Mouse (Mus musculus): ENCODE measurements at regions not wholly inside any gene's neighbourhood (a gene's known extent, or its start where the extent isn't known, plus 50 kb on each side); places are given as distances from the start of the nearest gene placed in this dataset.
A peak's percentile ranks its signal among the peaks of the same experiment; 100 is the strongest.

DNA sequence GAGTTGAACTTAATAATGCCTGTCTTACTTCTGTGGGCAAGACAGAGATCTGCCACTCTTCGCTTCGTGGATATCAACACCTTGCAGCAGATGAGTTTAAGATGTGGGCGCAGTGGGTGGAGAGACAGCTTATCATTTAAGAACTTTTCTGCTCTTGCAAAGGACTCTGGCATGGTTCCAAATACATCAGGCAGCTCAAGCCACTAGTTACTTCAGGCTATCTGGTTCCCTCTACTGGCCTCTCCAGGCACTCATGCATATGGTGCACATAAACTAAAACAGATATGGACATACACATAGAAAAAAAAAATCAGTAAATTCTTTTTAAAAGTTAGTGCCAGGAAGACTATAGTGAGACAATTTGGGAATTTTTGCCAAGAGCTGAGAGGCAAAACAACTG is 560.5 kb upstream of the Sall1 start:
- peak; percentile 26 for TF ChIP-seq CTCF (IDR thresholded peaks at IDR 0.05)
- ChIA-PET POLR2A (no interaction called here), CTCF (no interaction called here)
- in situ Hi-C loops (cut with MboI; ENCODE audit: low pct_unique_long_range_greater_than_20kb) = no loop called here
- ATAC-seq (no peak), DNase-seq (ENCODE audit: low read depth, low spot score) (no peak)
- H3K27me3 ChIP-seq = peaks cover 7% of the 10 kb centered on the region

DNA sequence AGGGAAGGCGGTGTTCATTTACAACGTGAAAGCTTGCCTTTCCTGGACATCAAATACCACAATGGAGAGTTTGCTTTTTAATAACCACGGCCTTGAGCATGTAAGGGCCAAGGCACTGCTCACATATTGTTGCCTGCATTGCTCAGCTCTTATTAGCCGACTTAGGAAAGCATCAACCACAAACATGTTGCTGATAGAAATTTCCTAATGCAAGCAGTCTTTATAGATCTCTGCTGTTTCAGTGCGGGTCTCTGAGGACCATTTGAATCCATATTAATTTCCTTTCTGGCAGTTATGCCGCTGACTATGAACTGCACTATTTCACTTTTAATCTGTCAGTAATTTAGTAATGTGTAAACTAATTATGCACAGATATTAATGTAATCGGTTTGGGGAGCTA is 552.4 kb upstream of the Sall1 start:
- ATAC-seq (no peak), DNase-seq (ENCODE audit: low read depth, low spot score) (no peak)
- ChIA-PET POLR2A (no interaction called here), CTCF (interaction anchor here (0.9 kb wide), 1 partner anchor 54 kb away, joined by 3 read pairs; no protein-coding TSS in a partner anchor)
- in situ Hi-C loops (cut with MboI; ENCODE audit: low pct_unique_long_range_greater_than_20kb) = no loop called here
- H3K27me3 ChIP-seq = peaks cover 15% of the 10 kb centered on the region
- TF ChIP-seq CTCF (IDR thresholded peaks at IDR 0.05) = no peak

DNA sequence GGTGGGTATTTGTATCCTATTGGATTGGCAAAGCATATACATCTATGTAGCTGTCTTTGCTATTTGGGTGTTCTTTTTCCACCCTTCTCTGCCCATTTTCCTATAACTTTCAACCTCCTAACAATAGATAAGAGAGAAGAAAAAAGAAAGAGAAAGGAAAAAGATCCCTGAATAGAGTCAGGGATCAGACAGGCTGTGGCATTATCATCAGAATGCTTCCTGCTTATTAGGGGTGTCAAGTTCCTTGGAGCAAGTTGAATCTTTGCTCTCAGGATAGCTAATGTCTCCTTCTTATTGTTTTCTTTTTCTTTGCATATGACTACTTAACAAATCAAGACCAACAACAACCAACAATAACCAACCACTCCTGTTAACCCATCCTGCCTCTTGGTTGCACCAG is 539.1 kb upstream of the Sall1 start:
- ATAC-seq (no peak), DNase-seq (ENCODE audit: low read depth, low spot score) (no peak)
- ChIA-PET CTCF (no interaction called here), POLR2A (no interaction called here)
- in situ Hi-C loops (cut with MboI; ENCODE audit: low pct_unique_long_range_greater_than_20kb) = no loop called here
- no peak for TF ChIP-seq CTCF (IDR thresholded peaks at IDR 0.05)
- peaks cover 44% of the 10 kb centered on the region for H3K27me3 ChIP-seq

DNA sequence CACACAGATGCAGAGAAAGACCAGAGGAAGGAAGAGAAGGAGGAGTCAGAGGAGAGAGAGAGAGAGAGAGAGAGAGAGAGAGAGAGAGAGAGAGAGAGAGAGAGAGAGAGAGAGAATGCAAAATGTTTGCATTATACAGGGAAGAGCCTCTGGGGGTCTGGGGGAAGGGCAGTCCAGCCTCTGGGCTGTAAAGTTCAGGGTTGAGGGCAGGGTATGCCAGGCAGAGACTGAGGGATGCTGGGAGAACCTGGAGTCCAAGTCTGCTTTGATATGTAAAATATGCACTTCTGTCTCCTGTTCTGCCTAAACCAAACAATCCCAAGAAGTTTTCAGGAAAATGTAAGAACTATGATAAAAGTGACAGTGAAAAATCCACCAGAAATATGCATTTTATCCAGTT is 538.6 kb upstream of the Sall1 start:
- in situ Hi-C loops (cut with MboI; ENCODE audit: low pct_unique_long_range_greater_than_20kb) = no loop called here
- ChIA-PET POLR2A (no interaction called here), CTCF (interaction anchor here (1.5 kb wide), 1 partner anchor 11 kb away, joined by 4 read pairs; no protein-coding TSS in a partner anchor)

DNA sequence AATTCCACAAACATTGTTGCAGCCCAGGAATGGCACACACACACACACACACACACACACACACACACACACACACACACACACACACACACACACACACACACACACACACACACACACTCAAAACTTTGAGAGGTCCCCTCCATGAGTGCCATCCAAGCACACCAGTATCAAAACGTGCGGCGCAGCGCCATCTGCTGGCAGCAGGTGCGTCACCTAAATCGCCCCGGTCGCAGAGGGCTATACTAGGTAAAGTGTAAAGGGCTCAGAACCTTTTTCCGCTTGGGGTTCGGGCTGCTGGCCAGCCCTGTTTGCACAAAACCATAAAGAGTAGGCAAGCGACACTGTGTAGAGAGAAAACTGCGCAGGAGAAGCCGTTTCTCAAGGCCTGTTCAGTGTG is 527.9 kb upstream of the Sall1 start:
- H3K27me3 ChIP-seq = peaks cover 25% of the 10 kb centered on the region
- in situ Hi-C loops (cut with MboI; ENCODE audit: low pct_unique_long_range_greater_than_20kb) = loop anchor here (10.0 kb wide), 2 partner anchors 213 to 627 kb away; no protein-coding TSS in a partner anchor
- POLR2A ChIA-PET = interaction anchor here (0.6 to 0.7 kb wide), 2 partner anchors 349 to 791 kb away, joined by 3 read pairs; no protein-coding TSS in a partner anchor
- peak; percentile 94 for TF ChIP-seq CTCF (IDR thresholded peaks at IDR 0.05)
- peak; percentile 9 for DNase-seq (ENCODE audit: low read depth, low spot score)
- ATAC-seq = peak; percentile 81
- CTCF ChIA-PET = interaction anchor here (0.7 to 1.0 kb wide), 4 partner anchors 9 to 627 kb away, joined by 3 to 4 read pairs (median 4); no protein-coding TSS in a partner anchor

More for the DNA sequence above, 538.6 kb upstream of the Sall1 start:
- peaks cover 46% of the 10 kb centered on the region for H3K27me3 ChIP-seq
- ATAC-seq (no peak), DNase-seq (ENCODE audit: low read depth, low spot score) (no peak)
- no peak for TF ChIP-seq CTCF (IDR thresholded peaks at IDR 0.05)

DNA sequence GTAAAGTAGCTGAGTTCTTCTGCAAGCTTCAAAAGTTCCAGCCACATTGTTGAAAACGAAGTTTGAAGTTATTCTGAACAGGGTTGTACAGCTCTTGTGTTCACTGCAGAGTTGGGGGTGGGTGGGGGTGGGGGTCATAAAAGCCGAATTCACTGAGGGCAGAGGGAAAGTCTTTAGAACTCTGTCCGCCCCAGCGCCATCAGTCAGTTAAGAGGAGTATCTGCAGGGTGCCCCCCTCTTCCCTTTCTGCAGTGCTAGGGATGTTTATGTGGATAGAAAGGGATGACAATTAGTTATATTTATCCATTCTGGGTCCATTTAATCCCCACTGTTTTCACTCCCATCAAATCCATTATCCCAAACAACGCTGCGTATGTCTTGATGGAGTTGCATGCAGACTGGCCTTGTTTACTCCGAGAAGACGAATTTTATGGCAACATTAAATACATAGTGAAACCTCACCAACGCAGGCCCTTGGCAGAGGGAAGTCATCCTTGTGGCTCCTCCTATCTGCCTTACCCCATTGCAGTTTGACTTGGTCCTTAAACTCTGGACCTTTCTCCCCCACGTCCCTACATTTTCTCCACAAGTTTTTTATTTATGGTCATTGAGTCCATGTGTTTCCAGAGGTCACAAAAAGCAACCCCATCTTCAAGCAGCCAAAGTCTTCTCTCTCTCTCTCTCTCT is 526.8 kb upstream of the Sall1 start:
- TF ChIP-seq CTCF (IDR thresholded peaks at IDR 0.05) = no peak
- in situ Hi-C loops (cut with MboI; ENCODE audit: low pct_unique_long_range_greater_than_20kb) = loop anchor here (10.0 kb wide), 2 partner anchors 214 to 626 kb away; no protein-coding TSS in a partner anchor

DNA sequence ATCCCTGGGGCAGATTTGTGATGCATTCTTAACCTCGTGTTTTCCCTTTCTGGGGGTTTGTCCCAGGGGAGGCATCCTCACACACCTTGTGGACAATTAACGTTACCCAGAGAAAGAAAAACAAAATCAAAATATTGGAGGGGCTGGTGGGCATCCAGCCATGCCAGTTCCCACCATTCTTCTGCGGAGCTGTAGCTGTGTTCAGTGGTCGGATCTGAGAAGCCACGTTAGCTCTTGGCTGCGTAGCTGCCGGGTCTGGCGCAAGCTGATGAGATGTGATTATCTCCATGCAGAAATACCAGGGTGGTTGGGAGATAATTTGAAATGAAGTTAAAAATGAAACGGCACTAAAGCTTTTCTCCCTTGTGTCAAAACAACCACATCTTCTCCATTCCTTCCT is 525.4 kb upstream of the Sall1 start:
- POLR2A ChIA-PET = interaction anchor here (0.7 to 0.9 kb wide), 2 partner anchors 16 to 531 kb away, joined by 3 to 6 read pairs; no protein-coding TSS in a partner anchor
- CTCF ChIA-PET = interaction anchor here (1.2 to 2.6 kb wide), 3 partner anchors 8 to 530 kb away, joined by 4 to 10 read pairs (median 4); no protein-coding TSS in a partner anchor
- peaks cover 30% of the 10 kb centered on the region for H3K27me3 ChIP-seq
- ATAC-seq (no peak), DNase-seq (ENCODE audit: low read depth, low spot score) (no peak)
- in situ Hi-C loops (cut with MboI; ENCODE audit: low pct_unique_long_range_greater_than_20kb) = loop anchor here (5.0 kb wide), 1 partner anchor 532 kb away; no protein-coding TSS in a partner anchor
- no peak for TF ChIP-seq CTCF (IDR thresholded peaks at IDR 0.05)

More for the DNA sequence above, 526.8 kb upstream of the Sall1 start:
- ChIA-PET CTCF (interaction anchor here (1.4 to 2.6 kb wide), 2 partner anchors 9 to 532 kb away, joined by 4 to 10 read pairs; no protein-coding TSS in a partner anchor), POLR2A (interaction anchor here (0.7 kb wide), 1 partner anchor 348 kb away, joined by 3 read pairs; no protein-coding TSS in a partner anchor)
- H3K27me3 ChIP-seq = peaks cover 23% of the 10 kb centered on the region
- ATAC-seq = no peak
- no peak for DNase-seq (ENCODE audit: low read depth, low spot score)

DNA sequence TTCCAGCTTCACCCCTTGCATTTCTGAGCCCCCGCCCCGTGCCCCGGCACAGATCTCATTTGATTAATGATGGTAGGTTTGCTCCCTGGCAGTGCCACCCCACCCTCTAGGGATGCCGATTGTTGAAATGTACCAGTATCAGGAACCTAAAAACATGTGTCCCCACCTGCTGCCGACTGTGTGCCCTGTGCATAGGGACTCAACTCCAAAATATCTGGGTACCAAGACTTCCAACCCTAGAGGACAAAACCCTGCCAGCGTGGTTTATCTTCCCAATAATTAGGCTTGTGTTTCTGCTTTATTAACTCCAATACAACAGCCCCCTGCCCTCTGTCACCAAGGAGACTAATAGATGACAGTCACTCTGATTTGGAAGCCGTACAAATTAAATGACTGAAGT is 524.7 kb upstream of the Sall1 start:
- in situ Hi-C loops (cut with MboI; ENCODE audit: low pct_unique_long_range_greater_than_20kb) = loop anchor here (5.0 kb wide), 1 partner anchor 531 kb away; no protein-coding TSS in a partner anchor
- ChIA-PET CTCF (no interaction called here), POLR2A (interaction anchor here (0.9 kb wide), 1 partner anchor 530 kb away, joined by 6 read pairs; no protein-coding TSS in a partner anchor)
- ATAC-seq = no peak
- no peak for TF ChIP-seq CTCF (IDR thresholded peaks at IDR 0.05)
- no peak for DNase-seq (ENCODE audit: low read depth, low spot score)
- peaks cover 37% of the 10 kb centered on the region for H3K27me3 ChIP-seq

DNA sequence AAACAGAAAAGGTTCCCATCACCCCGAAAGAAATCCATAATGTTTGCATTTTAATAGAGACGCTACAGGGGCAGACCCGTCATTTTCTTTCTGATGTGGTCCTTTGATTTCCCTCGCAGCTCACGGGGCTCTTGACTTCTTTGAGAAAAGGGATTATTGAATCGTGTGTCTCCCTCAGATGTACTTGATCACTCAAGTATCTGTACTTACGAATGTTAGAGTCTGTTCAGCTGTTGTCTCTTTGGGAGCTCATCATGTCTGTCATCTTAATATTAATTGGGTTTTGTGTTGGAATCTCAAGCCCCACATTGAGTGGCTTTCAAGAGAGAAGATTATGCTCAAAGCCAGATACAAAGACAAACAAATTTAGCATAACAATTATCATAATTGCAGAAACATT is 523.0 kb upstream of the Sall1 start:
- H3K27me3 ChIP-seq = peaks cover 51% of the 10 kb centered on the region
- CTCF ChIA-PET = interaction anchor here (1.1 to 1.4 kb wide), 2 partner anchors 21 to 620 kb away, joined by 3 read pairs; no protein-coding TSS in a partner anchor
- no peak for TF ChIP-seq CTCF (IDR thresholded peaks at IDR 0.05)
- ATAC-seq = no peak
- DNase-seq (ENCODE audit: low read depth, low spot score) = no peak
- POLR2A ChIA-PET = no interaction called here
- in situ Hi-C loops (cut with MboI; ENCODE audit: low pct_unique_long_range_greater_than_20kb) = loop anchor here (5.0 kb wide), 1 partner anchor 530 kb away; no protein-coding TSS in a partner anchor

DNA sequence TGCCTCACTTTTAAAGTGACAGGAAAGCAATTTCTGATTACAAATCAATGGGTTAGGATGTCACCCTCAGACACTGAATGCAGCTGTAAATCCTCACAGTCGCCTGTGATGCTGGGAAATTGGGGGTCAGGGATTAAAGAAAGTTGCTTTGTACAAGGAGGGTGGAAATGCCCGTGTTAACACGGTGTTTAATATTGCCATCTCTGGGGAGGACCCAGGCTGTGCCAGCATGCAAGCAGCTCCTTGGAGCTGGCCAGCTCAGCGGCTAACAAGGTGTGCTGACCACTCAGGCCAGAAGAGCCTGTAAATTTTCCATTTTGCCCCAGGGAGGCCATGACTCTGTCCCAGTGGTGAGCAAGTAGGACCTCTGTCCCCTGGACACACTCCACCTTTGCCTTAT is 522.5 kb upstream of the Sall1 start:
- ChIA-PET POLR2A (no interaction called here), CTCF (interaction anchor here (1.1 to 2.5 kb wide), 3 partner anchors 15 to 620 kb away, joined by 3 to 7 read pairs (median 3); no protein-coding TSS in a partner anchor)
- no peak for ATAC-seq
- H3K27me3 ChIP-seq = peaks cover 55% of the 10 kb centered on the region
- in situ Hi-C loops (cut with MboI; ENCODE audit: low pct_unique_long_range_greater_than_20kb) = loop anchor here (5.0 kb wide), 1 partner anchor 529 kb away; no protein-coding TSS in a partner anchor
- TF ChIP-seq CTCF (IDR thresholded peaks at IDR 0.05) = no peak
- no peak for DNase-seq (ENCODE audit: low read depth, low spot score)

Data from Patski (cell line).